Mouse (Mus musculus) kidney, adult 18-20 months (tissue): ENCODE results near the gene Mup5.
A peak's percentile ranks its signal among the peaks of the same experiment; 100 is the strongest.
"Not testable (repeated sequence)": the region's sequence is repeated elsewhere in the genome, so short reads cannot be mapped to it uniquely, and the experiment has no call there.

ENCODE experiments used
- DNase-seq: peaks from one replicate; pipeline ENCODE4 v3.0.0; 2021

Gene Mup5

DNA sequence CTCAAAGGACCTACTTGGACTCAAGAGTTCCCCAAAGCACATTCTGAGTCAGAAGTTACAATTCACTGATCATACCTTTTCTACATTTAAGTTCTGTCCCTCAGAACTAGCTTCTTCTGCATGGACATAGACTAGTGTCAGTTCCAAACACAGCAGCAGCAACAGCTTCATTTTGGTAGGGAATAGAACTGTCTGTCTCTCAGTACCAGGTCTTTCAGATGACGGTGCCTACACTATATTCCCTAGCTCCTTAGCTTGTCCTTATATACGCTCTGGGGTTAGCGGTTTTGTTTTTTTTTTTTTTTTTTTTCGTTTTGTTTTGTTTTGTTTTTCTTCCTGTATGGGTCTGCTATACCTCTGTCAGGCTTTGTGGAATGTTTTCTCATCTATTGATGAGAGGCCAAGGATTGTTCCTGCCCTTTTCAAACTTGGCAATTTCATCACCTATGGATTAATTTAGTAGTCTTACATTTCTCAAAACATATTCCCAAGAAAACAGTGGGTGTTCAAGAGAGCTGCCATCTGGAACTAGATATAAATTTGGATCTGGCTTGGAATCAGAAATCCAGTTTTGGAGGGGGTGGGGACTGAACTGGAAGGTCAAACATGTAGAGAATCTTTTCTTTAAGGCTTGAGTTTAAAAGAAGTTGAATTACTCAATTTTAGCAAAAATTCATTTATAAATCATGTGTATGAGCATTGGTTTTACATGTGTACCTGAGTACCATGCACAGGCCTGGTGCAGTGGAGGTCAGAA, at the start of gene Mup5:
Mup5 (minus strand) TSS at position 282 of the 757 bp plus-strand sequence.
- no peak for DNase-seq

DNA sequence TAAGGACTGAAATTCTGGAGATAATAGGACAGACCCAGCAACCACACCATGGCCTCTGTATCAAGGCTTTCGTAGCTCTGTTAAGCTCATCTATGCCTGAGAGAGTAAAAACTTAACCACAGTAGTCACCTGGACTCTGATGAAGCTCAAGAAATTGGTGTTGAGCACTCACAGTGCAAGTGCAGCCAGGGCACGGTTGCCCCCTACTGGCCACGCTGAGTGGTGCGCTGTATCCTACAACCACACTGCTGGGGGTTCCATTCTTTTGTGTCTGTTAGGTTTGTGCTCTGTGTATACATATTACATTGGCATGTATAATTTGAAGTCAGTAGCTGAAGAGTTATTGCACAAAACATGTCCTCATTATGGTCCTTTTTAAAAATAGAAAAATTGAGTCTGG, 23.1 kb upstream of the Mup5 start:
- DNase-seq, result peak; percentile 53

DNA sequence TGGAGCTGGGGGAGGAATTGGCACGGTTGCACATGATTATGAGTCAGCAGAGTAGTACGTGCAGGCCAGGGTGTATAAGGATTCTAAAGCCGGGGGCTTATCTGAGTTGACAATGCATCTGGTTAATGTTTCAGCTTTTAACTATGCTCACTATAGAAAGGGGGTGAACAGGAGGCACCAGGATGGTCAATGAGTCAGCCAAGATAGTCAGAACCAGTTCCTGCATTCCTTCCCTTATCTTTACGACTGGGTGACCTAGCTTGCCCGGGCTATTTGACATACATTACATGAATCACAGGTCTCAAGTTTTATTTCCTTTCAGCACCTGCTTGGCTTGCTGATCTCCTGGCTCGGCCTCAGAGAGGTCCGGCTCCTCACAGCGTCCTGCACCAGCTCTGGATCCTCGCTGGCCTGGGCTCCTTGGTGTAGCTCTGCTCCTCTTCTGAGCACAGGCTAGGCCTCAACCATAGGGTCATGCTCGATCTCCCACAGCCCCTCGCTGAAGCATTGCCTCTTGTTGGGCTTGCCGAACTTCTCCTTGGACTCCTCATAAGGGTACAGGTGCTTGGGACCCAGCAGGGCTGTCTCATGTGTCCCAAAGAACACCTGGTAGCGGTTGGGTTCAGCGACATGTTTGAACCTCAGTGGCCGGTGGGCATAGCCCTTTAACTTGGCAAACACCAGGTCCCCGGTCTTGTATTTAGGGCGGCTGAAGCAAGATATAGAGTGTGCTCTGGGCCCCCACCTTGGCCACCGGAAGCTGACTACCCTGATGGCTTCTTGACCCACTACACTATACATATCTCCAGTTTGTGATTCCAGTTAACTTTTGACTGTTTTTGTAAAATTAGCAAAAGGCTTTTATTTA, 21.0 kb upstream of the Mup5 start:
- no peak for DNase-seq

DNA sequence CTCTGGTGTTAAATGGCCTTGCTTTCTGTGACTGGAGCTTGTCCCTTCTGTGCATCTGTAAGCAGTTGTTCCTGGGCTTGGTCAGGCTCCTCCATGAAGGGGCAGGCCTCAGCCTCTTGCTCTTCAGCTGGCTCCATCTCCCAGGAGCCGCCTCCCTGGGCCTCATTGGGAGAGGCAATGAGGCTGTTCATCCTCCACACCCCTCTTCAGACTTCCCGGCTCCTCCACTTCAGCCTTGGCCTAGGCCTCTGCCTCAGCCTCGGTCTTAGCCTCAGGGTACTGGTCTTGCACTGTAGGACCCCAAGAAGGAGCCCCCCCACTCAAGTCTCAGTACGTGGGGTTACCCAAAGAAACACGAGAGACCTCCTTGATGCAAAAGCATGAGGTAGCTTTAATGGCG, 20.3 kb upstream of the Mup5 start:
- no peak for DNase-seq

DNA sequence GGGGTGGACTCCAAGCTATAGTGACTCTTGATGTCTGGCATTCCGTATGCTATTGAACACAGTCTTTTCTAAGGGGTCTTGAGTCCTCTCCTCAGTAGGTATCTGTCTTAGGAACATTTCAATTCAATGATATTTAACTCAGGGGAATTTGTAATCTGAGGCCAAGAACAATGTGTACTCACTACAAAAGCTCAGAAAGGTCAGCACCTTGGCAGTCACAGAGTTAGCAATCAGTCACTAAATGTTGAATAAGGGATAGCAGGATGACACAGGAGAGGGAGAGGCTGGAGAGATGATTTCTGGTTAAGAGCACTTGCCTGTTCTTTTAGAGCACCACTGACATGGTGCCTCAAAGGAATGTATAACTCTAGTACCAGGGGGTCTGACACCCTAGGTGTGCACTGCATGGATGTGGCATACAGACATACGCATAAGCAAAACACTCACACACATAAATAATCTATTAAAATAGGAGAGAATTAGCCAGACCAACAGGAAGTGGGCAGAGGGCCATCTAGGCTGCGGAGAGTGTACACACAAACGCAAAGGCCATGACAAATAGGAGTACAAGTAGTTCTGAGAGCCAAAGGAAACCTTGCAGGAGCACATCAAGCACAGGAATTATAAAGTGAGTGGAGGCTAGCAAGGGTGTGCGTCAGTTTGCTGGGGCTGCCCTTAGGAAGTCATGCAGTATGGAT, 9.9 kb upstream of the Mup5 start:
- DNase-seq, result peak; percentile 56

DNA sequence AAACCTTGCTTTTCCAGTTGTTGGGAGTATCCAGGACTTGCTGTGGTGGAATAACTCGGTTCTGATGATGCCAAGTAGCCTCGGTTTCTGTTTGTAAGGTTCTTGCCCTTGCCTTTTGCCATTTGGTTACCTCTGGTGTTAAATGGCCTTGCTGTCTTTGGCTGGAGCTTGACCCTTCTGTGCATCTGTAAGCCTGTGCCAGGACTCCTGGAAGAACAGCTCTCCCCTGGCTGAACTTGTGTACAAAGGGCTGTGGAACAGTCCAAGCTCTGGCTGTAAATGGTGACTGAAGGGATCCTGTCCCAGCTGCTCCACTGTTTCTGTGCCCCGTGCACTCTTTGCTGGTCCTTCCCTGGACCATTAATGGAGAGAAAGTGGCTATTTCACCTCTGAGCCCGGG, 5.8 kb downstream of the Mup5 start:
- no peak for DNase-seq

DNA sequence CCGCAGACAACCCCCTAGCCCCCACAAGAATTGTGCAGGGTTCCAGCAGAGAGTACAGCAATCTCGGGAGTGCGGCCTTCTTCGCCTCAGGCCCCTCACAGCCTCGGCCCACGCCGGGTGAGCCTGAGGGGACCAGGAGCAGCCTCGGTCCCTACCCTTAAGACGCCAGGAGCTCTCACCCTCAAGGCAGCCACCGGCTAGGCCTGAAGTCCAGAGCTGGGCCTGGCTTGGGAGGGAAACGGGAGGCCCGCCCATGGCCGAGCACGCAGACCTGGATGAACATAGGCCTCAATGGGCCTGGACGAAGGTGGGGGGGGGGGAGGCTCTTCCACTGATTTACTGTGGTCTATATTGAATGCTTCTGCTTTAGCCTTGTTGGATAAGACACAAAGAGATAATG, 11.8 kb downstream of the Mup5 start:
- no peak for DNase-seq

DNA sequence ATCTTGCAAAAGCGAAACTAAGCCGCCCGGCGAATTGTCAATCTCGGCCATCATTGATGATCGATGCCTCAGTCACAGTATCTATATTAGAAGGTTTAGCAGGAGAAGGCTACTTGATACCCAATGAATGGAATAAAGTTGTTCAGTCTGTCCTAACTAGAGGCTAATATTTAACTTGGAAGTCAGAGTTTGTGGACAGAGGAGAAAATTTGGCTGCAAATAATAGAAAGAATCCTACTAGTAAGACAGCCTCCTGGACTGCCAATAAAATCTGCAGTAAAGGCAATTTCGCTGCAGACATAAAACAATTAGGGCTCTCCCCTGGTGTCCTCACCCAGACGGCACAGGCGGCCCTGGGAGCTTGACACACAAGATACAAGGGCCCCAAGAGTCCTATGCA, 12.5 kb downstream of the Mup5 start:
- DNase-seq, result not testable (repeated sequence)

DNA sequence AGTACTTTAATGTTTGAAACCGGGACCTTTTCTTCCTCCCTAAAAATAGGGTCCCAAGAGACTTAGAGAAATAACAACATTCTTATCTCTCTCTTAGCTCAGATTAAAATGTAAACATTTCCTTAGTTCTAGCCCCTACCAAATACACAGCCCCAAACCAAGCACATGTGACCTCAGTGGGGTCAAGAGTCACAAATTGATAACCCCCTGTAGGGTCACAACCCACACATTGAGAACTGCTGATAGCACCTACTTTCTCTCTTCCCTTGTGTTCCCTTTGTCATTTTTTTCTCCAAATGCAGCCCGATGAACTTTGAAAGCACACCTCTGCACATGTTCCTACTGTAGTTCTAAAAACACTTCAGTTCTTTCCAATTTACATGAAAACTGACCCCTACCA, 19.4 kb downstream of the Mup5 start:
- no peak for DNase-seq

DNA sequence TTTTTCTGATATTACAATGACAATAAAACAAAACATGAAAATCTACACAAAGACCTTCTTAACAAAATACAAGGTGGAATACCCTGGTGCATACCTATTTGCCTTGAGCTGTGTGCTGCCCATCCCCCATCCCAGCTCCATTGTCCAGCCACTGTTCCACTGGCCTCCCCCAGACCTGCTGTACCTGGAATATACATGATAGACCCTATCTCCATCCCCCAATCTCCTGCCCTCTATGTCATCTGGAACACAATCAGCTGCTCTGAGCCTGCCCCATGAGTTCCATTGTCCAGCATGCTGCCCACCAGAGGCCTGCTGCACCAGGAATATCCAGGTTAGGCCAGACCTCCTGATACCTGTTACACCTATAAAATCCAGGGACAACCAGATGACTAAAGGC, 21.6 kb downstream of the Mup5 start:
- DNase-seq, result no peak

DNA sequence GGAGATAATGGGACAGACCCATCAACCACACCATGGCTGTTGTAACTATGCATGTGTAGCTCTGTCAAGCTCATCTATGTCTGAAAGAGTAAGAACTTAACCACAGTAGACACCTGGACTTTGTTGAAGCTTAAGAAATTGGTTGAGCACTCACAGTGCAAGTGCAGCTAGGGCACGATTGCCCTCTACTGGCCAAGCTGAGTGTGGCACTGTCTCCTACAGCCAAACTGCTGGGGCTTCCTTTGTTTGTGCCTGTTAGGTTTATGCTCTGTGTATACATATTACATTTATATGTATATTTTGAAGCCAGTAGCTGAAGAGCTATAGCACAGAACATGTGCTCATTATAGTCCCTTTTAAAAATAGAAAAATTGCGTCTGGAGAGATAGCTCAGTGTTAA, 23.8 kb downstream of the Mup5 start:
- peak; percentile 69 for DNase-seq

DNA sequence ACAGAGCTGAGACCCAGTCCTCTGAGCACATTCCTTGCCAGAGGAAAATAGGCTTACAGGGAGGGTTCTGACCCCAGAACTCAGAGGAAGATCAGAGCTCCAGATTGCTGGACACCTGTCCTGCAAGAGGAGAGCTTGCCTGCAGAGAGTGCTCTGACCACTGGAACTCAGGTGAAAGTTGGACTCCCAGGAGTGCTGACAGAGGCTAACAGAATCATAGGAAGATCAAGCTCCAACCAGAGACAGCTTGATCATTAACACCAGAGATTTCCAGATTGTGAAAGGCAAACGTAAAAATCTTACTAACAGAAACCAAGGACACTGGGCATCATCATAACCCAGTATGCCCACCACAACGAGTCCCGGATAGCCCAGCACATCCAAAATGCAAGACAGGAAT, 26.1 kb downstream of the Mup5 start:
- peak; percentile 22 for DNase-seq

DNA sequence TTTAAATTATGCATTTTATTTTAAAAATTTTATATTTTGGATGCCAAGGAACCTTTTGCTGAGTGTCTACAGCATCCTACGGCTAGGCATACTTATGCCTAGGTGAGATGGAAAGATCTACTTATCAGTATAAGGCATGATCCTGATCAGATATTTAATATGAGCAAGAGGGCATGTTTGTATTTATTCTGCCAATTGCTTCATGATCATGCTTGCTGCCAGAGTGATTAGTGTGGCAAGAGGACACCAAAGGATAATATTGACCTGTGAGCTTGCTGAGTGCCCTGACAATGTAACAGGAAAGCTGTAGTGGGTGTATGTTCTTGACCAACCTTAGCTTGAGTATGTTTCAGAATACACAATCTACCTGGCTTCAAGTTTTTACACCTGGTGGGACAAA, 45.3 kb downstream of the Mup5 start:
- DNase-seq, result not testable (repeated sequence)

DNA sequence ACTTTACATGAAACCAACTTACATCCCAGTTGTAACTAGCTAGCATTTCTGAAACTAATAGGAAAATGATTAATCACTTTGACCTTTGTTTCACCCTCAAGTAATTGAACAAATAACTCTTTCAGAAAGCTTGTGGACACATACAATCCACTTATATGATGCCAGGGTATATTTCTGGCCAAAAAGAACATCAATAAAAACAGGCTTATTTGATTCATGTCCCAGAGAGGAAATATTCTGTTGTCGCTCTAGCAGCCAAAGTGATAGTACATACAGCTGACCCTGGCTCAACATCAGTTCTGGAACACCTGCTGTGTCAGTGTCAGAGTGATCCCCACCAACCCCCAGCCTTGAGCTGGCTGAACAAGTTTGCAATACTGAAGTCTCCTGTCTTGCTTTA, 50.8 kb downstream of the Mup5 start:
- not testable (repeated sequence) for DNase-seq

DNA sequence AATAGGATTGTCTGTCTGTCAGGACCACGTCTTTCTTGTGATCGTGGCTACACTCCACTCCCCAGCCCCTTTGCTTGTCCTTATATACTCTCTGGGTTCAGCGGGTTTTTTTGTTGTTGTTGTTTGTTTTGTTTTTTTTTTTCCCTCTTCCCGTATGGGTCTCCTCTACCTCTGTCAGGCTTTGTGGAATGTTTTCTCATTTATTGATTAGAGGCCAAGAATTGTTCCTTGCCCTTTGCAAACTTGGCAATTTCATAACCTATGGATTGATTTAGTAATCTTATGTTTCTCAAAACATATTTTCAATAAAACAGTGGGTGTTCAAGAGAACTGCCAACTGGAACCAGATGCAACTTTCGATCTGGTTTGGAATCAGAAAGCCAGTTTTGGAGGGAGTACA, 52.9 kb downstream of the Mup5 start, which contains the start of gene Mup19:
Mup19 (minus strand) TSS at position 101 of the 400 bp plus-strand sequence.
- DNase-seq, result not testable (repeated sequence)
